Mouse (Mus musculus): ENCODE data around the gene Ube2m. TPM values are rescaled to one million over a fixed set of nuclear protein-coding genes. Genes with fewer than 3 reads are reported as not detected.

Gene Ube2m
- polyA plus RNA-seq, 1 experiment from 2014 or later: 222 TPM

GRCm38 (mm10) chr7:12986906-12987305 lies 51.2 kb downstream of the Ube2m start:
- ATAC-seq: no peak
- in situ Hi-C loops (cut with MboI; ENCODE audit: low pct_unique_long_range_greater_than_20kb): no loop called here
- ChIA-PET POLR2A (no interaction called here), CTCF (no interaction called here)
- H3K27me3 ChIP-seq: no peaks in the 10 kb centered on the region
- DNase-seq (ENCODE audit: low read depth, low spot score): no peak
- no peak for TF ChIP-seq CTCF (IDR thresholded peaks at IDR 0.05)

- in situ Hi-C loops (cut with MboI; ENCODE audit: low pct_unique_long_range_greater_than_20kb): no loop called here
- POLR2A ChIA-PET: interaction anchor here (0.6 kb wide), 1 partner anchor 24 kb away, joined by 4 read pairs; the partner anchor contains the start of gene Zbtb45
- CTCF ChIA-PET: no interaction called here
- no peaks in the 10 kb centered on the region for H3K27me3 ChIP-seq
- no peak for ATAC-seq
- DNase-seq (ENCODE audit: low read depth, low spot score): no peak
- TF ChIP-seq CTCF (IDR thresholded peaks at IDR 0.05): no peak
These were observed 52.4 kb downstream of the Ube2m start for GRCm38 (mm10) chr7:12985724-12986123.

Other genes starting within 250 kb of the Ube2m start
- 1.0 TPM for gene Zscan18, start 234.6 kb downstream of the Ube2m start, polyA plus RNA-seq (2021)
- 6.1 TPM for gene Zfp329, start 219.4 kb downstream of the Ube2m start, polyA plus RNA-seq (2021)
- 8.1 TPM for gene Zfp110, start 203.5 kb downstream of the Ube2m start, polyA plus RNA-seq (2021)
- 6.0 TPM for gene Zfp128, start 157.1 kb downstream of the Ube2m start, polyA plus RNA-seq (2021)
- gene Zscan22, start 140.5 kb downstream of the Ube2m start, polyA plus RNA-seq (2021): 15.7 TPM
- gene Rps5, start 116.0 kb downstream of the Ube2m start, polyA plus RNA-seq (2021): 905 TPM
- gene Rnf225, start 110.9 kb downstream of the Ube2m start, polyA plus RNA-seq (2021): 0.47 TPM
- 7.9 TPM for gene Zfp324, start 72.4 kb downstream of the Ube2m start, polyA plus RNA-seq (2021)
- gene Zfp446, start 60.4 kb downstream of the Ube2m start, polyA plus RNA-seq (2021): 5.9 TPM
- gene Slc27a5, start 40.1 kb downstream of the Ube2m start, polyA plus RNA-seq (2021): 0.26 TPM
- gene Trim28, start 39.2 kb downstream of the Ube2m start, polyA plus RNA-seq (2021): 447 TPM
- gene Zbtb45, start 28.2 kb downstream of the Ube2m start, polyA plus RNA-seq (2021): 21.8 TPM
- gene Chmp2a, start 3.5 kb downstream of the Ube2m start, polyA plus RNA-seq (2021): 215 TPM
- 5.6 TPM for gene Mzf1, start 16.5 kb upstream of the Ube2m start, polyA plus RNA-seq (2021)
- gene Vmn1r85, start 56.9 kb upstream of the Ube2m start, polyA plus RNA-seq (2021): not detected
- not detected for gene Vmn1r86, start 81.6 kb upstream of the Ube2m start, polyA plus RNA-seq (2021)
- not detected for gene Vmn1r87, start 101.9 kb upstream of the Ube2m start, polyA plus RNA-seq (2021)
- gene Vmn1r88, start 121.3 kb upstream of the Ube2m start, polyA plus RNA-seq (2021): not detected
- gene Vmn1r89, start 174.7 kb upstream of the Ube2m start, polyA plus RNA-seq (2021): not detected
- gene Lig1, start 239.0 kb upstream of the Ube2m start, polyA plus RNA-seq (2021): 33.2 TPM
- gene Zswim9, start 240.4 kb upstream of the Ube2m start, polyA plus RNA-seq (2021): 12.0 TPM

Measured in Patski (cell line).